Mouse (Mus musculus) layer of hippocampus, adult 6 months (tissue): ENCODE results near the gene Taar8b. TPM values are rescaled to one million over a fixed set of nuclear protein-coding genes. Genes with fewer than 3 reads are reported as not detected.

Experiments used
- long read RNA-seq, 2 experiments: library from polyadenylated mRNA; unstranded; transcript quantifications; one replicate each; pipeline ENCODE4 v2.0.0; 2019 to 2020
- polyA plus RNA-seq: library from polyadenylated mRNA; unstranded; fragments of <200 nt; fragmentation: Nextera tagmentation; gene quantifications from 2 replicates; pipeline ENCODE4 v1.2.3, GENCODE M21; 2021

Taar8b gene
- not detected in 2 replicates for polyA plus RNA-seq
- long read RNA-seq, experiment 1 = 0 reads
- long read RNA-seq, experiment 2 = 0 reads

GRCm38 (mm10) chr10:24092194-24092593 is at the start of gene Taar8b:
Gene Taar8b, minus strand, starts transcription at chr10:24092294.

DNA sequence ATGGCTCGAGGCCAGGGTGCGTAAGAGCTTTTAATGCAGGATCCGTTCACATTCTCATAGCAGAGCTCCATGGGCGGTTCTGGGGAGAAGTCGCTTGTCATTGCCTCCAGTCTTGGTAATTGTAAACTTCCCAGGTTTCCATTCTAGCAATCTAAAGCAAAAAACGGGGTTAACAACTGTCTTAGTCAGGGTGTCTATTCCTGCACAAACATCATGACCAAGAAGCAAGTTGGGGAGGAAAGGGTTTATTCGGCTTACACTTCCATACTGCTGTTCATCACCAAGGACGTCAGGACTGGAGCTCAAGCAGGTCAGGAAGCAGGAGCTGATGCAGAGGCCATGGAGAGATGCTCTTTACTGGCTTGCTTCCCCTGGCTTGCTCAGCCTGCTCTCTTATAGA is 17.3 kb upstream of the Taar8b start, which contains the start of gene Taar9:
Gene Taar9 (minus strand): TSS at position 101 of the 400 bp plus-strand sequence.

DNA sequence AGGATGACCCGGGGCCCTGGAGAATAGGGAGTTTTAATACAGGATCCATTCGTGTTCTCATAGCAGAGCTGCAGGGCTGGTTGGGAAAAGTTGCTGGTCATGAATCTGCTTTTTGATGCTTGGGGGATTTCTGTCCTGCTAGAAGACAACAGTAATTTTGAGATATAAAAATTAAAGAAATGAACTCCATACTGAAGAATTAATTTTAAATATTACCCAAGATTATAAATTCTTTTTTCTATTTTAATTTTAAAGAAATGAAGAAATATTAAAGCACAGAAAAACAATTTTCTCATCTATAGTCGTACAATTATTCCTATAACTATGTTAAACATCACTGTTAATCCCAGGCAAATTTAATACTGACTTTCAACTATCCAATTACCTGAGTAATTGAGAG is 9.7 kb upstream of the Taar8b start, which contains the start of gene Taar8c:
Gene Taar8c (minus strand): TSS at position 101 of the 400 bp plus-strand sequence.

GRCm38 (mm10) chr10:24076200-24076599 is 15.9 kb downstream of the Taar8b start, which contains the start of gene Taar8a:
Gene Taar8a, plus strand, starts transcription at chr10:24076500.

DNA sequence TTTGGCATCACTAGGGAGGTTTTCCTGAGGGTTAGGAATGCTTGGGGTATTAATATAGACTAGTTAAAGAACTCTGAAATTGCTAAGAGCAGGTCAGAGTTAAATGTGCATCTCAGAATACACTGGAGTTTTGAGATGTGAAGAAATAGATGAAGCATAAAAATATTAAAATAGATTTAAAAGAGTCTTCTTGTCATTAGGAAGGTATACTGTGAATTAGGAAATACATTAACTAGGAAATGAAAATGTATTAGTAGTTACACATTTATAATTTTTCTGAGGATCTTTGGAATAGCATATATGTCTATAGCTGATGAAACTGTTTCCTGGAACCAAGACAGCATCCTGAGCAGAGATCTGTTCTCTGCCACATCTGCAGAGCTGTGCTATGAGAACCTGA is 42.9 kb downstream of the Taar8b start, which contains the start of gene Taar7f:
Gene Taar7f (plus strand): TSS at position 301 of the 400 bp plus-strand sequence.

Other genes with a start within 250 kb of the Taar8b start
- not detected in 2 replicates for gene Vnn3, start 240.8 kb downstream of the Taar8b start, polyA plus RNA-seq
- gene Vnn1, start 197.6 kb downstream of the Taar8b start, polyA plus RNA-seq = 0.15 and 0.20 TPM in 2 replicates
- gene Taar1, start 171.9 kb downstream of the Taar8b start, polyA plus RNA-seq = not detected in 2 replicates
- gene Taar2, start 153.7 kb downstream of the Taar8b start, polyA plus RNA-seq = not detected in 2 replicates
- not detected in 2 replicates for gene Taar3, start 142.7 kb downstream of the Taar8b start, polyA plus RNA-seq
- gene Taar4, start 131.8 kb downstream of the Taar8b start, polyA plus RNA-seq = not detected in 2 replicates
- not detected in 2 replicates for gene Taar5, start 121.6 kb downstream of the Taar8b start, polyA plus RNA-seq
- not detected in 2 replicates for gene Taar6, start 106.6 kb downstream of the Taar8b start, polyA plus RNA-seq
- gene Taar7a, start 98.8 kb downstream of the Taar8b start, polyA plus RNA-seq = not detected in 2 replicates
- gene Taar7b, start 92.4 kb downstream of the Taar8b start, polyA plus RNA-seq = not detected in 2 replicates
- gene Taar7d, start 65.1 kb downstream of the Taar8b start, polyA plus RNA-seq = not detected in 2 replicates
- gene Taar7e, start 54.7 kb downstream of the Taar8b start, polyA plus RNA-seq = not detected in 2 replicates
- not detected in 2 replicates for gene Taar7f, start 42.8 kb downstream of the Taar8b start, polyA plus RNA-seq
- gene Taar8a, start 15.8 kb downstream of the Taar8b start, polyA plus RNA-seq = not detected in 2 replicates
- not detected in 2 replicates for gene Taar8c, start 9.6 kb upstream of the Taar8b start, polyA plus RNA-seq
- gene Taar9, start 17.2 kb upstream of the Taar8b start, polyA plus RNA-seq = not detected in 2 replicates
- gene Stx7, start 57.0 kb upstream of the Taar8b start, polyA plus RNA-seq = 176 and 202 TPM in 2 replicates
- 3.4 and 4.2 TPM in 2 replicates for gene Moxd1, start 131.2 kb upstream of the Taar8b start, polyA plus RNA-seq